Mouse (Mus musculus) cerebellum, adult 11 months (tissue): ENCODE results near the gene Fsd2.
A peak's percentile ranks its signal among the peaks of the same experiment; 100 is the strongest.

ENCODE experiments used
- DNase-seq: peaks from one replicate; pipeline ENCODE4 v3.0.0; 2022

The Fsd2 gene

DNA sequence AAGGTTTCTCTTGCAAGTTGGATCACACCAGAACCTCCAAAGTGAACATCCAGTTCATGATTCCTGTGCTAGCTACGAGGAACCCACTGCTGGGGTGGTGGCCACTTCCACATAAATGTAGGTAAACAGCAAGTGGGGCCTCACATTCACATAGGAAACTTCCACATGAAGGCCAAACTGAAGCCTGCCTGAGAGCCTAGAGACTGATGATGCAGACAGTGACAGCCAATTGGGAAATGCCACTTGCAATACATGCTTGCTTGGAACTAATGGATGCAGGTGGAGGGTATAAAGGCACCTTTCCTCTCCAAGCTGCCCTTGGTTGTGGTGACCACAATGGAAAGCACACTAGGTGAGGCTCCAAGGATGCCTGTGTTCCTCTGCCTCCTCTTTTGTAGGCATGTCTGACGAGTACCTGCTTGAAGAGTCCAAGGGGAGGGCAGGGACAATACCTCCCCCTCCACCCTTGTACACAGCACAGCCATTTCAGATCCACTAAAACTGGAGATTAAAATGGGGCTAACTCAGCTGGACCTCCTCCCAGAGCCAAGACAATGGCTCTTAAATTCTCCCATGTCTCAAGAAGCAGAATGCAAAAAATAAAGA is 28.6 kb downstream of the Fsd2 start:
- DNase-seq: no peak

GRCm38 (mm10) chr7:81536478-81536877 is 30.3 kb downstream of the Fsd2 start:
- DNase-seq: no peak

- DNase-seq: no peak
Measured at GRCm38 (mm10) chr7:81531462-81531861, 35.3 kb downstream of the Fsd2 start.

GRCm38 (mm10) chr7:81528918-81529317 is 37.8 kb downstream of the Fsd2 start:
- DNase-seq: no peak

DNA sequence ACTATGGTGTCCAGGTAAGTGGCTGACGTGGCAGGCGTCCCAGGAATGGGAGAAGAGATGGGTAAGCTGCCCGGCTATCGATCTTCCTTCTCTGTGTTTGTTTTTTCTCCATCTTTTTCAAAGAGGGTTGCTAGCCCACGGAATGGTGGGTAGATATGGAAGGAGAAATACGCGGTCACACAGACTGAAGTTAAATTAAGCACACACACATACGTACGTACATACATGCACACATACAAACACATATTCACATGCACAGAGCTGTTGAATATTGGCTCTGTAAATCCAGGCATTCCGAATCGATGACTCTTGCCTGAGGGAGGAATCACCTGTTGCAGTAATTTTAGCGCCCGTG is 43.1 kb downstream of the Fsd2 start:
- no peak for DNase-seq

- peak; percentile 87 for DNase-seq
Measured at GRCm38 (mm10) chr7:81523008-81523662, 43.6 kb downstream of the Fsd2 start.

- DNase-seq: no peak
Measured at GRCm38 (mm10) chr7:81516154-81517030, 50.4 kb downstream of the Fsd2 start.

DNA sequence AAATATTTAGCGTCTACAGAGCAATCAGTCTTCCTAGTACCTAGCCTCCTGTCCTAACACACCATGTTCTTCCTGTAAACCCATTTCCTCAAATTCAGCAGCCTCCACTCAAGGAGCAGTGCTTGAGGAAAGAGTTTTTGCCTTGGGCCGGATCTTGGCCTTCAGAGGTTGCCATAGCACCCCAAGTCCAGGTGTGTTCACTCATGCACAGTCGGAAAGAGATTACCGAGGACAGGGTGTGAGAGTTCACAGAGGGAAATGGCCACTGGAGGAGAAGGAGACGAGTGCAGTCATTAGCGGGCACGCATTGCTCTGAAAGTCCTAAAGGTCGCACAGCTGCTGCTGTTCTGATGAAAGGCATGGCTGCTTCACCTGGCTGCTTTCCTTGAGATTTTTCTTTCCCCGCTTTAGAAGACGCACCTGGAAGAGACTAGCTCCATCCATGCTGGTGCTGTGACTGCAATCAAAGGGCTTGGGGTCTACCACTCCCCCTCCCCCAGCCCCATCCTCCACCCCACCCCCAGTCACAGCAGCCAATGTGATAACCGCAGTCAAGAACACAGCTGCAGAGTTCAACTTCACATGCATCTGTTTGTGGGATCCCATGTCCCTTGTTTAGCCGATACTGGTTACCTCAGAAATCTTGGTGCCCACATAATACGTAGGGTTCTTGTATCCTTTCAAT is 51.7 kb downstream of the Fsd2 start:
- no peak for DNase-seq

GRCm38 (mm10) chr7:81501050-81501449 is 65.7 kb downstream of the Fsd2 start:
- DNase-seq: no peak

- DNase-seq: no peak
Measured at GRCm38 (mm10) chr7:81498181-81498580, 68.6 kb downstream of the Fsd2 start, which contains the start of gene BC048679. Gene BC048679 (minus strand): TSS chr7:81498281.

GRCm38 (mm10) chr7:81497171-81497570 is 69.6 kb downstream of the Fsd2 start:
- DNase-seq: no peak

DNA sequence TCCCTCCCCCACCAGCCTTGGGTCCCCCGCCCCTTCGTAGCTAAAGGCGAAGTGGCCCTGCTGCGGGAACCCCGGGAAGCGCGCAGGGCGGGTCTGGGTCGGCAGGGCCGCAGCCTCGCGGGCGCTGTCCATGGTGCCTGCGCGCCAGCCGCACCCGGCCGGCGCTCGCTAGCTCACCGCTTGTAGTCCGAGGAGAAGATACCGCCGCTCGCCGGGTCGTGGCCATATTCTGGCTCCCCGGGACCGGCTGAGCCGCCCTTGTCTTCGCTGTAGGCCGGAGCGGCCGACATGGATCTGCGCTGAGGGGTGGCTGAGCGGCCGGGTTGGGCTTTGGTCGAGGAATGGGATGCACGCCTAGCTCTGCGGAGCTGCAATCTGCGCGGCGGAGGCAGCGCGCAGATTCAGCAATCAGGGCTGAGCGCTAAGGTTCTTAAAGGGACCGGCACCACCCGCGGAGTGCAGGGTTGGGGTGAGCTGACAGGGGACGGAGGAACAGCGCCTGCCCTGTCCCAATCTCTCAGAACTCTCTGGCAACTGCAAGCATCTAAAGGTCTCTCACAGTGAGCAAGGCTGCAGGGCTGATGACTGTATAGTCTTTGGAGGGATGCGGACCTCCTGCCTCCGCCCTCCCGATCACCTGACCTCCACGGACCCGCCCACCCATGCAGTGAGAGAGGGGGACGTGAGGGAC is 73.3 kb downstream of the Fsd2 start, which contains the start of gene Ap3b2:
TSS of gene Ap3b2 (minus strand) at position 595 of the 691 bp plus-strand sequence.
- DNase-seq: peak; percentile 77

DNA sequence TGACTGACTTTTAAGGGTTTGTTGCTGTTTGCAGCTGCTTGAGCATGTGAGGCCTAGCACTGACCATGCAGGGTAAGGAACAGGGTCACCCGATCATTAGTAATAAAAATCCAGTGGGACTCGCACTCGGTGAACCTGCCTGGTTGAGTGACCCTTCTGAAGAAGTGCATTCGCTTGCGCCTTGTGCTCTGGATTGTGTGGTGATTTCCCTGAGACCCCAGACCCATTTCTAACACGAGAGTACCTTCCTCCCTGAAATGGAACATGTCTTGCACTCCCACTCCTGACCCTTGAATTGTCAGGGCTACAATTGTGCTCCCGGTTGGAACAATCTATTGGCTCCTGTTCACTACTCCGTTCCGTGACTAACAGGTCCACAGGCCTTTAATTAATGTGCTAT is 74.1 kb downstream of the Fsd2 start:
- no peak for DNase-seq

- no peak for DNase-seq
Measured at GRCm38 (mm10) chr7:81489649-81490048, 77.1 kb downstream of the Fsd2 start.
